Mouse (Mus musculus) C2C12 (cell line): ENCODE measurements around the gene Cacna2d3.

ENCODE experiments used
- CTCF ChIP-seq: IDR thresholded peaks from one replicate; pipeline ENCODE4 v1.5.1; 2011; ENCODE audit not compliant: control insufficient read depth, insufficient read depth, insufficient read length
- MAX ChIP-seq: IDR thresholded peaks from one replicate; pipeline ENCODE4 v1.6.1; 2011; ENCODE audit warnings: mild to moderate bottlenecking, control low read depth
- MYOD1 ChIP-seq: IDR thresholded peaks from one replicate; pipeline ENCODE4 v1.6.1; 2011; ENCODE audit warnings: low read depth; ENCODE audit not compliant: control insufficient read depth, insufficient read length
- MYOG ChIP-seq: IDR thresholded peaks from one replicate; pipeline ENCODE4 v1.6.1; 2011; ENCODE audit not compliant: control insufficient read depth, insufficient read length; ENCODE audit errors: extremely low read depth
- USF1 ChIP-seq: IDR thresholded peaks from one replicate; pipeline ENCODE4 v1.6.1; 2011; ENCODE audit warnings: low read depth, mild to moderate bottlenecking, control low read depth, moderate library complexity

DNA sequence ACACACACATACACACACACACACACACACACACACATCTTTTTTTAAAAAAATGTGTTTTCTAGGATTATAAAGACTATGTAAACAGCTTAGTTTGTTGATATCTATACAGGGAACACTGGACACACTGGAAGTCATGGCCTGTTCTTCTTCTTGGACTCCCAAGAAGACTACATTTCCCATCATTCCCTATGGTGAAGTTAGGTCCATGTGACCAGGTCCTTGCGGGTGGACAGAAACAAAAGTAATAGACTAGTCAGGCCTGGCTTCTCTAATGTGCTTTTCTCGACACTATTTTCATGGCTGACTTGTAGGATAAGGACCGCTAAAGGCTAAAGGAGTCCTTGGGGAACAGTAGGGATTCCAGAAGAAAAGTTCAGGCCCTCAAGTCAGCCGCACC lies 78.4 kb downstream of the Cacna2d3 start:
- no peak for TF ChIP-seq CTCF
- TF ChIP-seq MYOD1, result no peak
- TF ChIP-seq USF1, result no peak
- TF ChIP-seq MYOG, result no peak
- no peak for TF ChIP-seq MAX
